Mouse (Mus musculus) NIH3T3 (cell line): ENCODE measurements around the gene Krt15.
A peak's percentile ranks its signal among the peaks of the same experiment; 100 is the strongest.

Source experiments
- DNase-seq: peaks from one replicate; pipeline ENCODE4 v3.0.0-alpha.2; 2012; ENCODE audit warnings: low read depth

Krt15 gene

GRCm38 (mm10) chr11:100121466-100121865 is 14.3 kb downstream of the Krt15 start, which contains the start of gene Krt13:
TSS of gene Krt13 (minus strand) at chr11:100121566.
- no peak for DNase-seq

- peak; percentile 62 for DNase-seq
These were observed 15.4 kb downstream of the Krt15 start for GRCm38 (mm10) chr11:100120331-100120730.

- peak; percentile 13 for DNase-seq
These were observed 22.0 kb downstream of the Krt15 start for GRCm38 (mm10) chr11:100113742-100114029.

GRCm38 (mm10) chr11:100112935-100113741 is 22.6 kb downstream of the Krt15 start:
- DNase-seq, result no peak

- no peak for DNase-seq
These were observed 30.1 kb downstream of the Krt15 start, which contains the start of gene Krt36 for GRCm38 (mm10) chr11:100105576-100106122. TSS of gene Krt36 (minus strand) at chr11:100105626.

- DNase-seq, result no peak
These were observed 32.9 kb downstream of the Krt15 start for GRCm38 (mm10) chr11:100102693-100103429.

GRCm38 (mm10) chr11:100100391-100100790 is 35.3 kb downstream of the Krt15 start:
- no peak for DNase-seq

GRCm38 (mm10) chr11:100097819-100098218 is 37.9 kb downstream of the Krt15 start:
- DNase-seq, result no peak

- DNase-seq, result no peak
These were observed 39.6 kb downstream of the Krt15 start, which contains the start of gene Krt35 for GRCm38 (mm10) chr11:100096141-100096540. TSS of gene Krt35 (minus strand) at chr11:100096241.

GRCm38 (mm10) chr11:100088378-100089025 is 47.2 kb downstream of the Krt15 start:
- no peak for DNase-seq

- DNase-seq, result no peak
These were observed 47.9 kb downstream of the Krt15 start, which contains the start of gene Krt32 for GRCm38 (mm10) chr11:100087861-100088260. TSS of gene Krt32 (minus strand) at chr11:100088226.
